Mouse (Mus musculus): ENCODE measurements around the gene Psg17. TPM values are rescaled to one million over a fixed set of nuclear protein-coding genes. Genes with fewer than 3 reads are reported as not detected.
"Not testable (repeated sequence)": the region's sequence is repeated elsewhere in the genome, so short reads cannot be mapped to it uniquely, and the experiment has no call there.

Psg17 gene
- polyA plus RNA-seq, 1 experiment from 2014 or later: not detected

GRCm38 (mm10) chr7:18790671-18791070 is 30.7 kb downstream of the Psg17 start:
- H3K4me1 ChIP-seq (ENCODE audit: control insufficient read depth, insufficient read depth, low read length); H3K4me3 ChIP-seq (ENCODE audit: low read length): not testable (repeated sequence)

GRCm38 (mm10) chr7:18781301-18781700 is 40.1 kb downstream of the Psg17 start:
- not testable (repeated sequence) for H3K4me3 ChIP-seq (ENCODE audit: low read length); H3K9me3 ChIP-seq (ENCODE audit: control insufficient read depth, low read length); ATAC-seq (ENCODE audit: low FRiP score, low TSS enrichment); H3K27ac ChIP-seq (ENCODE audit: low read depth, low read length); H3K27me3 ChIP-seq (ENCODE audit: control insufficient read depth, insufficient read depth, low read length); H3K4me1 ChIP-seq (ENCODE audit: control insufficient read depth, insufficient read depth, low read length); H3K4me2 ChIP-seq (replicated peaks; ENCODE audit: low read depth, low read length); H3K9ac ChIP-seq (ENCODE audit: low read depth, low read length); H3K36me3 ChIP-seq (ENCODE audit: control insufficient read depth, insufficient read depth, low read length)
- 54% methylated on average over 2 of the region's 2 CpGs for WGBS

More at GRCm38 (mm10) chr7:18790671-18791070, 30.7 kb downstream of the Psg17 start:
- not testable (repeated sequence) for H3K9ac ChIP-seq (ENCODE audit: low read depth, low read length); H3K9me3 ChIP-seq (ENCODE audit: control insufficient read depth, low read length); H3K36me3 ChIP-seq (ENCODE audit: control insufficient read depth, insufficient read depth, low read length); ATAC-seq (ENCODE audit: low FRiP score, low TSS enrichment); H3K27me3 ChIP-seq (ENCODE audit: control insufficient read depth, insufficient read depth, low read length); H3K27ac ChIP-seq (ENCODE audit: low read depth, low read length); H3K4me2 ChIP-seq (replicated peaks; ENCODE audit: low read depth, low read length)

GRCm38 (mm10) chr7:18779337-18779781 is 42.0 kb downstream of the Psg17 start:
- Histone ChIP-seq H3K27ac (ENCODE audit: low read depth, low read length) (no peak overlapping the region), H3K9ac (ENCODE audit: low read depth, low read length) (no peak overlapping the region), H3K4me3 (ENCODE audit: low read length) (no peak overlapping the region), H3K4me2 (replicated peaks; ENCODE audit: low read depth, low read length) (no peak overlapping the region), H3K36me3 (ENCODE audit: control insufficient read depth, insufficient read depth, low read length) (no peaks in the 10 kb centered on the region), H3K27me3 (ENCODE audit: control insufficient read depth, insufficient read depth, low read length) (no peaks in the 10 kb centered on the region), H3K9me3 (ENCODE audit: control insufficient read depth, low read length) (no peaks in the 10 kb centered on the region), H3K4me1 (ENCODE audit: control insufficient read depth, insufficient read depth, low read length) (no peaks in the 10 kb centered on the region)
- ATAC-seq (ENCODE audit: low FRiP score, low TSS enrichment): no peak

Other genes with a start within 250 kb of the Psg17 start
- gene Psg23, start 205.1 kb downstream of the Psg17 start, polyA plus RNA-seq (2014; fragmentation: Nextera tagmentation; extraction: Ambion mirVana): not detected in 2 replicates
- gene Psg21, start 164.9 kb downstream of the Psg17 start, polyA plus RNA-seq (2014; fragmentation: Nextera tagmentation; extraction: Ambion mirVana): not detected in 2 replicates
- gene Psg20, start 135.4 kb downstream of the Psg17 start, polyA plus RNA-seq (2014; fragmentation: Nextera tagmentation; extraction: Ambion mirVana): not detected in 2 replicates
- not detected in 2 replicates for gene Psg22, start 103.5 kb downstream of the Psg17 start, polyA plus RNA-seq (2014; fragmentation: Nextera tagmentation; extraction: Ambion mirVana)
- not detected in 2 replicates for gene Psg19, start 23.1 kb downstream of the Psg17 start, polyA plus RNA-seq (2014; fragmentation: Nextera tagmentation; extraction: Ambion mirVana)
- 0.64 and 0.79 TPM in 2 replicates for gene Mill2, start 18.4 kb upstream of the Psg17 start, polyA plus RNA-seq (2014; fragmentation: Nextera tagmentation; extraction: Ambion mirVana)
- 0.77 and 1.1 TPM in 2 replicates for gene Pglyrp1, start 49.7 kb upstream of the Psg17 start, polyA plus RNA-seq (2014; fragmentation: Nextera tagmentation; extraction: Ambion mirVana)
- gene Ccdc61, start 88.8 kb upstream of the Psg17 start, polyA plus RNA-seq (2014; fragmentation: Nextera tagmentation; extraction: Ambion mirVana): 21.0 and 21.4 TPM in 2 replicates
- gene Nova2, start 104.3 kb upstream of the Psg17 start, polyA plus RNA-seq (2014; fragmentation: Nextera tagmentation; extraction: Ambion mirVana): 0.96 and 1.1 TPM in 2 replicates
- not detected in 2 replicates for gene Nanos2, start 165.8 kb upstream of the Psg17 start, polyA plus RNA-seq (2014; fragmentation: Nextera tagmentation; extraction: Ambion mirVana)
- 3.9 and 4.9 TPM in 2 replicates for gene Mypop, start 169.6 kb upstream of the Psg17 start, polyA plus RNA-seq (2014; fragmentation: Nextera tagmentation; extraction: Ambion mirVana)
- gene Irf2bp1, start 182.4 kb upstream of the Psg17 start, polyA plus RNA-seq (2014; fragmentation: Nextera tagmentation; extraction: Ambion mirVana): 28.6 and 30.3 TPM in 2 replicates
- gene Foxa3, start 201.9 kb upstream of the Psg17 start, polyA plus RNA-seq (2014; fragmentation: Nextera tagmentation; extraction: Ambion mirVana): not detected in 2 replicates
- gene Sympk, start 202.8 kb upstream of the Psg17 start, polyA plus RNA-seq (2014; fragmentation: Nextera tagmentation; extraction: Ambion mirVana): 26.7 and 39.4 TPM in 2 replicates
- not detected in 2 replicates for gene Rsph6a, start 233.1 kb upstream of the Psg17 start, polyA plus RNA-seq (2014; fragmentation: Nextera tagmentation; extraction: Ambion mirVana)

Measured in kidney, embryonic 14.5 days (tissue).